Mouse (Mus musculus): Measurements from ENCODE around the gene Mrps5.
"Not testable (repeated sequence)": the region's sequence is repeated elsewhere in the genome, so short reads cannot be mapped to it uniquely, and the experiment has no call there.

Gene Mrps5

GRCm38 (mm10) chr2:127586694-127587513, at the start of gene Mrps5, which contains the start of gene Zfp661:
TSS of gene Mrps5 (plus strand) at chr2:127587222.
TSS of gene Zfp661 (minus strand) at chr2:127587094.
- in situ Hi-C loops (cut with MboI), result no loop called here

DNA sequence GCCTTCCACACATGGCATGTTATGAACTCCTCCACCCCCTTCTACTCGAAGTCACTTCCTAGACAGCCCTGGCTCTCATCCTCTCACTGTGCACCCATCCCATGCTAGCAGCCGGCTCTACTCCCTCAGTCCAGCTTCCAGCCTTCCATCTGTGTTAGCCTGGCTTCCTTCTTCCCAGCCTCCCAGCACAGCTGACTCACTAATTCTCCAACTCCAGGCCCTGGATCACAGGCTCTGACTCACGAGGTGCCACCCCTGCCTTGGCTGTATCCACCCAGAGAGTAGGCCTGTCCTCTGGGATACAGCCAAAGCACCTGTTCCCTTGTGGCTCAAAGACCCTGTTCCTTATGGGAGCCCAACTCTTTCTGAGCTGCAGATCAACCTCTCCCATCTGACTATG, 49.5 kb upstream of the Mrps5 start:
- in situ Hi-C loops (cut with MboI), result no loop called here

DNA sequence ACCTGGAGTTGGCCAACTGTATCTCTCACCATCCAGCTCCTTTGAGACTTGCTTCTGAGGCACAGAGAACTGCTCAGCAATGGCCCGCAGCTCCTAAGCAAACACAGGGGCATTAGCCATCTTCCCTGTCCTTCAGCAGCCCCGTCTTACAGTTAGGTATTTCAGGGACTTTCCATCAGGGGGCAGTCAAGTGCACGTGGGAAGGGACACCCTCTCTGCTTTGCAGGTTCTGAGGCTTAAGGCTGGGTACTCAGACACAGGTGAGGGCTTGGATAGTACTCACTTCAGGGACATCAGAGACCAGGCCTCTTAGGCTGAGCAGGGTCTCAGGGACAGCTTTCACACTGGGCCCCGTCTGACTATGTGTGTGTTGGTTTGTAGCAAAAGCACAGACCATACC, 47.5 kb upstream of the Mrps5 start:
- in situ Hi-C loops (cut with MboI), result no loop called here

- in situ Hi-C loops (cut with MboI), result no loop called here
Measured at GRCm38 (mm10) chr2:127541185-127541584, 45.8 kb upstream of the Mrps5 start, which contains the start of gene Prom2. TSS of gene Prom2 (minus strand) at chr2:127541467.

- in situ Hi-C loops (cut with MboI), result no loop called here
Measured at GRCm38 (mm10) chr2:127541697-127542096, 45.3 kb upstream of the Mrps5 start.

- in situ Hi-C loops (cut with MboI), result no loop called here
Measured at GRCm38 (mm10) chr2:127548342-127549074, 38.5 kb upstream of the Mrps5 start.

DNA sequence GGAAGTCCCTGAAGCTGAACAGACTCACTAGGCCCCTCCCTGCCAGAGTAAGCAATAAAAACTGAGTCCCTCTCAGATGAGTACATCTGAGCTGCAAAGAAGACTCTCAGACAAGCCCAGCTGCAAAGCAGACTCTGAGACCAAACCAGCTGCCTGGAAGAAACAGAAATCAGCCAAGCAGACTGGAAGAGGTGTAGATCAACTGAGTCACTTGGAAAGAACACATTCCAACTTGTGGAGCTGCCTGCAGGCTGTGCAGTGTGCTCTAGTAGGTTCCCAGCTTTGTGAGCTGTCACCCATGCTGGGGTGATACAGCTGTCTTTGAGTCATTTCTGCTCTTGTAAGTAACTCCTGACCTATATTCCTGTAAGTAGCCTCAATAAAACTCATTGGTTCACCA, 37.3 kb upstream of the Mrps5 start:
- in situ Hi-C loops (cut with MboI), result no loop called here

GRCm38 (mm10) chr2:127550446-127550845, 36.6 kb upstream of the Mrps5 start:
- in situ Hi-C loops (cut with MboI), result no loop called here

DNA sequence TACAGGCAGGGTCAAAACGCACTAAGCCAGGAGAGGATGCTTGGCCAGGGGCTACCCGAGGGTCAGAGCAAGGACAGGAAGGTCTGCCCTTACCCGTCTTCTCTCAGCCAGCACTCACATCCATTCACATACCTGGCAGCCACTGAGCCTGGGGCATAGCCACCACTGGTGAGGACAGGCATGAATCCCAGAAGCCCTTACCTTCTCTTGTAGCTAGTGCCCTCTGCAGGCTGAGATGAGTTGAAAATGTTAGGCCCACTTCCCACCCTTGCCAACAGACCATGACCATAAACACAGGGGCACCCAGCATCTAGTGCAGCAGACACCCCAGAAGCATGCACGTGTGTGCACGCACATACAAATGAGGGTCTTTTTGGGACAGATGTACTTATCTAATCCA, 35.9 kb upstream of the Mrps5 start:
- in situ Hi-C loops (cut with MboI), result no loop called here

DNA sequence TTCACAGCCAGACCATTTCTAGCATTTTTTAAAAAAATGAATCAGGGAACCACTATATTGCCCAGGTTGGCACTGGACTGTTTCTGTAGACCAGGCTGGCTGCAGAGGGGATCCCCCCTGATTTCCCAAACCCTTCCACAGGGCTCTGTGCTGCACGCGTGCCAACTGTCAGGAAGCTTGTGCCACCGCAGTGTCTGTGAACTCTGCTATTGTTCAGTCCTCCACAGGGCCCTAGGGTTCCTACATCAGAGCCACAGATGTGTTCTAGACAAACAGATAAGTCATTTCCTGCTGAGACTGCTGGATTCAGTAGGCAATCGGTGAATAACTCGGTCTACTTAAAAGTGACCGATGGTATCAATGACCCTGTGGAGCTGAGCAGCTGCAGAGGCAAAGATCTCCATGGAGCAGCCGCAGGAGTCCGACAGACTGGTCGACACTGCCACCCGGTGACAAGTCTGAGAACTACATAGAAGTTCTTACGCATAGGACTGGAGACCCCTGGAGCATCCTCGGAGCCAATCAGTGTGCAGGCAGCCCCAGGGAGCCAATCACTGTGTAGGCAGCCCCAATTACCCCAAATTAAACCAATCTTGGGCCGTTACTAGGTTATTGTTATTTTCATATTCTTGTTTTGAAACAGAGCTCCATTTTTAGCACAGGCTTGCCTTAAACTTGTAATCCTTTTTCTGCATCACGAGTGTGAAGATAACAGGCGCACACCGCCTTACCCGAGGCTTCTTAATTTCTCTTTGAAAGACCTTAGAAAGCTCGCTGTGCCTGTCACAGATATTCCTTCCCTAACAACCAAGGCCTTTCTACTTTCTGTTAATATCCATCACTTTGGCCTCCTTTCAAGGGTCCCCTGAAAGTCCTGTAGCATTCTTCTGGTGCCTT, 27.7 kb upstream of the Mrps5 start:
- in situ Hi-C loops (cut with MboI), result no loop called here

GRCm38 (mm10) chr2:127573322-127573721, 13.7 kb upstream of the Mrps5 start:
- in situ Hi-C loops (cut with MboI), result no loop called here

DNA sequence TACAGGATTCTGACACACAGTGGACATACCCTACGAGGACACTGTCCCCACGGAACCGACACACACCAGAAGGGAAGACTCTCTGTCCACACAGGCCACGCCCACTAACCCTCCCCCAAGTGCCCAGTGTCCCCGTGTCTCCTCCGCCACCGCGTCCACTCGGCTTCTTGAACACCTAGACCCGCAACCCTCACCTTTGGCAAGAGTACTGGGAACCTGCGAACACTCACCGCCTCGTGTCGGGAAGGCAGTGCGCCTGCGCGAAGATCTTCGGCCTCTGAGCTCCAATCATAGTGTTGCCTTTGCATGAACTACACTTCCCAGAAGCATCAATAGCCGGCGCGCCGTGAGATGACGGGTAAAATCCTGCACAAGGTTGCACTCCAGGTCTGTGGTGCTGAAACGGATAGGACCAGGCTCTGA, 2.6 kb upstream of the Mrps5 start:
- in situ Hi-C loops (cut with MboI), result no loop called here

DNA sequence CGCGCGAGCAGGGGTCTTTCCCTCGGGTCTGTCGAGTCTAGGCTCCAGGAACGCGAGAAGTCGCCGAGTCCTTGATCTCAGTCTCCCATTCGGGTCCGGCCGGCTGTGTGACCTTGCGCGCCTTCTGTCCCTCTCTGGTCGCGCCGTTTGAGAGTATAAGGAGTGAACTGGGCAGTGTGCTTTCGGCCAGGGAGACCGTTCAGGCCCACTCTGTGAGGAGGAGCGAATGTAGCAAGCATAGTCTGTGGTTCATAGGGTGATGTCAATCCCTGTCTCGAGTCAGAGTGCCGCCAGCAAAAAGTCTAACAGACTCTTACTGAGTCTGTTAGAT, 457 bp downstream of the Mrps5 start:
- in situ Hi-C loops (cut with MboI), result no loop called here

DNA sequence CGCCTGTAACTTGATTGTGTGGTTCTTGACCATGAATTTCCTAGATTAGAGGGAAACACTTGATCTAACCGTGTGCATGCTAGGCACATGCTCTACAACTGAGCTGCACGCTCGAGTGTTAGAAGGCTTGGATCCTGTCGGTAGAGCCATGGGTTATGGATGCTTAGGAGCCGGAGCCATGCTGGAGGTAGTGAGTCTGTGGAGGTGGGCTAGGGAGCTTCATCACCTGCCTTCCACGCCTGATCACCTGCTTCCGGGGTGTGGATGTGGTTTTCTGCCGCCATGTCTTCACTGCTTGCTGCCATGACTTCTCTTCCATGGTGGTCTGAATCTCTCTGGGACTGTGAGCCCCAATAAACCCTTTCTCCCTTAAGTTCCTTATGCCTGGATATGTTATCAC, 1.9 kb downstream of the Mrps5 start:
- in situ Hi-C loops (cut with MboI), result no loop called here

DNA sequence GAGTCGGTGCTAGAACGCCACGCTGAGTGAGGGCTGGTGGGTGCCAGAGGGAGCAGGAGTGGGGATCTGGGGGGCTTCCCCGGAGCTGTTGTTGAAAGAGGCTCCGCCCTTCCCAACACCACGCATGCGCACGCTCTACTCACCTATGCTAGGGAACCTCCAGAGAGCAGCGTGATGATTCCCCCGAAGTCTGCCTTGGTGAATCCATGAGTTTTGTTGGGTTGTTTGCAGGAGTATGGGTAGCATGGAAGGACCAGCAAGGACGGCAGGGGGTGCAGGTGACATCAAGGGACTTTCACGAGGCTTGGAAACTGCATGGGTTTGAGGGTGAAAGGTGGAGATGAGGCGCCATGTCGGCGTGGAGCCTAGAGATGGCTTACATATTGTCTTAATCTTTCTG, 3.2 kb downstream of the Mrps5 start:
- in situ Hi-C loops (cut with MboI), result no loop called here

DNA sequence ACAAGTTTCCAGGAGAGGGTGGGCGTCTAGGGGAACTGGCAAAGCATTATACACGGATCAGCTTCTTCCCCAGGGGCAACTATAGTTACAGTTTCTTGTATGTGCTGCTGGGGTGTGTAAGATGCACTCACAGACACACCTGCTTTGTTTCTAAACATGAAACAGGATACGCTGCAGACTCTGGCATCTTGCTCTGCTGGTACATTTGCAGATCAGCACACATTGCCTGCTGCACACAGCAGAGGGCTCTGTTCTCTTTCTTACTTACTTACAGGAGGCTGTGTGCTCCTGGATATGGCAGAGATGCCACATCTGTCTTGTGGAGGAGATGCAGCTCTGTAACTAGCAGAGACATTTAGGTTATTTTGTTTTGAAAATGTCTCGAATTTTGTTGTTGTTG, 3.8 kb downstream of the Mrps5 start:
- in situ Hi-C loops (cut with MboI), result no loop called here

DNA sequence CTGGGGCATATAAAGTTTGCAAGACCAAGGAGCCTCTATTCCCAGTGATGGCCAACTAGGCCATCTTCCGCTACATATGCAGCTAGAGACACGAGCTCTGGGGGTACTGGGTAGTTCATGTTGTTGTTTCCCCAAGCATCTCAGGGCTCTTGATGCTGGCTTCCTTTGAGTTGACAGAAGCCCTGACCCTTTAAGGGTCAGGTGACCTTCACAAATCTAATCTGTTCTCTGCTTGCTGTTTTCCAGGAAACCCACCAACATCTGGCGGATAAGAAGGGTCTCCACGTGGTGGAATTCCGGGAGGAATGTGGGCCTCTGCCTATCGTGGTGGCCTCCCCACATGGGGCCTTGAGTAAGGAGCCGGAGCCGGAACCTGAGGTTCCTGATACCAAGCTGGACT, 16.4 kb downstream of the Mrps5 start:
- in situ Hi-C loops (cut with MboI), result not testable (repeated sequence)

- in situ Hi-C loops (cut with MboI), result no loop called here
Measured at GRCm38 (mm10) chr2:127605203-127605602, 18.2 kb downstream of the Mrps5 start.

DNA sequence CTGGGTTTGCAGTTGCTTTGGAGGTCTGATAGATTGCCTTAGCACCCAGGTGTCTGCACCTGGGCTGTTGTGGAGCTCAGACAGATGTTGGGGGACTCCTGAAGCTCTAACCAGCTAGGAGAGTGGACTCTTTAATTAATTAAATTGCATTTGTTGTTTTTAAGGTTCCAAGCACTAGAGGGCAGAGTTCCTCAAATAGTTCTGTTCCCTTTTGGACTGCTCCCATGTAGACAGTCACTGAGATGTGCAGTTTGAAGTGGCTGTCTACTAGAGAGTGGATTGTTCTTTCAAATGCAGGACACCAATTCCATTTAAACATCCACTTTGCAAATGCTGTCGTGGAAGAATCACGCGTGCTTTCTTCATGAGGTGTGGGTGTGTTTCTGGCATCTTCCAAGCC, 21.2 kb downstream of the Mrps5 start:
- in situ Hi-C loops (cut with MboI), result no loop called here

- in situ Hi-C loops (cut with MboI), result no loop called here
Measured at GRCm38 (mm10) chr2:127608986-127609385, 22.0 kb downstream of the Mrps5 start.

DNA sequence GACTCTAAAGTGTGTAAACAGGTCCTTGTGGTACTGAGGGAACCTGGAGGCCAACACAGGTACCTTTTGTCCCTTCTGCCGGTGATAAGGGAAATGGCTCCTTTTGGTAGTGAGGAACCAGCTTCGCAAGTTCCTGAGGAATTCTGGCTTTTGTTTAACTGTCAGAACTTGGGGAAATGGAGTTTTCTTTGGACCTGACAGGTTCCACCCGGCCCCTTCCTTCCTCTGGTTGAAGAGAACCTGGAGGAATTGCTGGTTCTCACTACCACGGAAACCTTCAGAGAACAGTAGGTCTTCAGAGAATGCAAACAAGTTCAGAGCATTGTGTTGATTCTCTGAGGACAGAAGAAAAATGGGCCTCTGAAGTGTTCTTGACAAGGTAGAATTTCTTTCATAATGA, 24.4 kb downstream of the Mrps5 start:
- in situ Hi-C loops (cut with MboI), result no loop called here

DNA sequence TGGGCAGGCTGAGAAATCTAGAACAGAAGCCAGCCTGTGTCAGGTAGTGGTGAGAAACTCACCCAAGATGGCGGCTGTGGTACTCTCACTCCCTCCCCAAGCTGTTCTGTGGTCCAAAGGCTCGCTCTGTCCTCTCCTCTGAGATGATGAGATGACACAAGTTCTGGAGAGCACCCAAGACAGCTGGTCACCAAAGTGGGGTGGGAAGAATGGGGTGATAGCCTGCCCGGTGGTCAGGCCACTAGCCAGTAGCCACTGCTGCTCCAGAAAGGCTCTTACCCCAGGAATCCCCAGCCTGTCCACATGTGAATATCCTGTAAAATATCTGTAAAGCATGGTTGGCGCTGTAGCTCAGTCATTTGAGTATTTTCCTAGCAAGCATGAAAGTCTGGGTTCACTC, 25.3 kb downstream of the Mrps5 start:
- in situ Hi-C loops (cut with MboI), result no loop called here

Data from mature B cell (primary cell).